Mouse (Mus musculus): ENCODE results near the gene Fgd1.

Fgd1 gene

GRCm38 (mm10) chrX:151045850-151046249, at the start of gene Fgd1:
TSS of gene Fgd1 (plus strand) at chrX:151046150.
- DNase-seq (ENCODE audit: low spot score) = no peak

- no peak for DNase-seq (ENCODE audit: low spot score)
Observed at GRCm38 (mm10) chrX:150996775-150997174, 49.2 kb upstream of the Fgd1 start.

GRCm38 (mm10) chrX:151016938-151017877, 28.7 kb upstream of the Fgd1 start, which contains the start of gene Gnl3l:
TSS of gene Gnl3l (minus strand) at chrX:151017322.
- peak; percentile 76 for DNase-seq (ENCODE audit: low spot score)

GRCm38 (mm10) chrX:151017897-151018296, 28.1 kb upstream of the Fgd1 start:
- no peak for DNase-seq (ENCODE audit: low spot score)

GRCm38 (mm10) chrX:151018798-151019197, 27.2 kb upstream of the Fgd1 start:
- no peak for DNase-seq (ENCODE audit: low spot score)

GRCm38 (mm10) chrX:151031400-151031799, 14.6 kb upstream of the Fgd1 start:
- no peak for DNase-seq (ENCODE audit: low spot score)

- no peak for DNase-seq (ENCODE audit: low spot score)
Observed at GRCm38 (mm10) chrX:151041223-151041622, 4.7 kb upstream of the Fgd1 start.

GRCm38 (mm10) chrX:151046321-151046720, 371 bp downstream of the Fgd1 start:
- no peak for DNase-seq (ENCODE audit: low spot score)

- DNase-seq (ENCODE audit: low spot score) = peak; percentile 78
Observed at GRCm38 (mm10) chrX:151046777-151047430, 954 bp downstream of the Fgd1 start.

- peak; percentile 19 for DNase-seq (ENCODE audit: low spot score)
Observed at GRCm38 (mm10) chrX:151047431-151048058, 1.6 kb downstream of the Fgd1 start.

GRCm38 (mm10) chrX:151049661-151050215, 3.8 kb downstream of the Fgd1 start:
- no peak for DNase-seq (ENCODE audit: low spot score)

- peak; percentile 23 for DNase-seq (ENCODE audit: low spot score)
Observed at GRCm38 (mm10) chrX:151050337-151050736, 4.4 kb downstream of the Fgd1 start.

- no peak for DNase-seq (ENCODE audit: low spot score)
Observed at GRCm38 (mm10) chrX:151054489-151054888, 8.5 kb downstream of the Fgd1 start.

GRCm38 (mm10) chrX:151055559-151055958, 9.6 kb downstream of the Fgd1 start:
- no peak for DNase-seq (ENCODE audit: low spot score)

- no peak for DNase-seq (ENCODE audit: low spot score)
Observed at GRCm38 (mm10) chrX:151059346-151059745, 13.4 kb downstream of the Fgd1 start.

- no peak for DNase-seq (ENCODE audit: low spot score)
Observed at GRCm38 (mm10) chrX:151061615-151062299, 15.8 kb downstream of the Fgd1 start.

- DNase-seq (ENCODE audit: low spot score) = no peak
Observed at GRCm38 (mm10) chrX:151066071-151066666, 20.2 kb downstream of the Fgd1 start.

GRCm38 (mm10) chrX:151067876-151068275, 21.9 kb downstream of the Fgd1 start:
- no peak for DNase-seq (ENCODE audit: low spot score)

- DNase-seq (ENCODE audit: low spot score) = no peak
Observed at GRCm38 (mm10) chrX:151076007-151076406, 30.1 kb downstream of the Fgd1 start.

- no peak for DNase-seq (ENCODE audit: low spot score)
Observed at GRCm38 (mm10) chrX:151076941-151077485, 31.1 kb downstream of the Fgd1 start.

GRCm38 (mm10) chrX:151085599-151085998, 39.6 kb downstream of the Fgd1 start:
- DNase-seq (ENCODE audit: low spot score) = no peak
